Mouse (Mus musculus) embryonic facial prominence, embryonic 12.5 days (tissue): ENCODE data around the gene C530008M17Rik. TPM values are rescaled to one million over a fixed set of nuclear protein-coding genes. Genes with fewer than 3 reads are reported as not detected.
"Not testable (repeated sequence)": the region's sequence is repeated elsewhere in the genome, so short reads cannot be mapped to it uniquely, and the experiment has no call there.

Experiments
- ATAC-seq: fragments of 200-750 bp; cut with Nextera tagmentation; 2 replicates; pipeline ENCODE4 v1.8.0; 2017; ENCODE audit not compliant: insufficient number of reproducible peaks, insufficient read depth, low FRiP score, low TSS enrichment
- H3K27ac ChIP-seq: fragments of 300-500 bp; sonication (generic); 2 replicates; pipeline ENCODE4 v1.5.1; 2016; ENCODE audit warnings: mild to moderate bottlenecking
- H3K27me3 ChIP-seq: fragments of 300-500 bp; sonication (generic); 2 replicates; pipeline ENCODE4 v1.6.1; 2016; ENCODE audit warnings: mild to moderate bottlenecking, moderate library complexity
- H3K36me3 ChIP-seq: fragments of 300-500 bp; sonication (generic); 2 replicates; pipeline ENCODE4 v1.6.1; 2016; ENCODE audit warnings: mild to moderate bottlenecking
- H3K4me1 ChIP-seq: fragments of 300-500 bp; sonication (generic); 2 replicates; pipeline ENCODE4 v1.6.1; 2016
- H3K4me2 ChIP-seq: fragments of 300-500 bp; sonication (generic); replicated peaks from 2 replicates; pipeline ENCODE4 v1.6.1; 2016; ENCODE audit warnings: mild to moderate bottlenecking, moderate library complexity
- H3K4me3 ChIP-seq: fragments of 300-500 bp; sonication (generic); 2 replicates; pipeline ENCODE4 v1.5.1; 2016; ENCODE audit warnings: mild to moderate bottlenecking
- H3K9ac ChIP-seq: fragments of 300-500 bp; sonication (generic); 2 replicates; pipeline ENCODE4 v1.6.1; 2016; ENCODE audit warnings: mild to moderate bottlenecking, moderate library complexity
- H3K9me3 ChIP-seq: fragments of 300-500 bp; sonication (generic); 2 replicates; pipeline ENCODE4 v1.6.1; 2016; ENCODE audit warnings: mild to moderate bottlenecking, moderate library complexity
- WGBS: fragments of 180-500 bp; shearing (Covaris S2); methylation state at CpG from one replicate; pipeline ENCODE4 v1.1.7; 2016; 5-methylcytosine and 5-hydroxymethylcytosine counted together
- polyA plus RNA-seq: library from polyadenylated mRNA; unstranded; fragments of >200 nt; fragmentation: Nextera tagmentation; extraction: Ambion mirVana; gene quantifications from 2 replicates; pipeline ENCODE4 v1.2.1, GENCODE M21; 2016

Gene C530008M17Rik
- polyA plus RNA-seq, 1 experiment from 2014 or later: 28.0 TPM

GRCm38 (mm10) chr5:76884107-76884506 is 227.8 kb downstream of the C530008M17Rik start:
- H3K36me3 ChIP-seq: peaks cover 47% of the 10 kb centered on the region
- no peak overlapping the region for H3K4me2 ChIP-seq
- H3K9me3 ChIP-seq: no peaks in the 10 kb centered on the region
- no peak for ATAC-seq
- no peak overlapping the region for H3K9ac ChIP-seq
- WGBS: 91% methylated on average over 1 of the region's 1 CpGs
- no peaks in the 10 kb centered on the region for H3K27me3 ChIP-seq
- no peak overlapping the region for H3K27ac ChIP-seq
- H3K4me3 ChIP-seq: no peak overlapping the region
- no peaks in the 10 kb centered on the region for H3K4me1 ChIP-seq

- 85% methylated on average over 2 of the region's 2 CpGs for WGBS
- no peaks in the 10 kb centered on the region for H3K4me1 ChIP-seq
- no peaks in the 10 kb centered on the region for H3K27me3 ChIP-seq
- no peak overlapping the region for H3K9ac ChIP-seq
- no peak overlapping the region for H3K4me3 ChIP-seq
- ATAC-seq: no peak
- H3K9me3 ChIP-seq: no peaks in the 10 kb centered on the region
- no peak overlapping the region for H3K27ac ChIP-seq
- H3K4me2 ChIP-seq: no peak overlapping the region
- H3K36me3 ChIP-seq: peaks cover 49% of the 10 kb centered on the region
Observed at GRCm38 (mm10) chr5:76887011-76887410, 230.7 kb downstream of the C530008M17Rik start.

DNA sequence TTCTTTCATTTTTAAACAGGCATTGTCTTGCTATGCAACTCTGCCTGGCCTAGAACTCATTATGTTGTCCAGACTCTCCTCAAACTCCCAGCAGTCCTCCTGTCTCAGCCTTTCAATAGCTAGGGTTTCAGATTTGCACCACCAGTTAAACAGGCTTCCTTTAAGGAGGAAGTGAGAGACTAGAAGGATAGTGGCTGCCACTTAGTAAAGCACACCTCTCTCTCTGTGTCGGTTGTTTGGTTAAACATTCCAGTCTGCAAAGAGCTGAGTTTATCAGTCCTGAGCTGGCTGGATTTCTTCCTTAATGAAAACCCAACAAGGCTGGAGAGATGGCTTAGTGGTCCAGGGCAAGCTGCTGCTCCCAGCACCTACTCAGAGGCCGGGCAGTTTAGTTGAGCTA is 236.3 kb downstream of the C530008M17Rik start:
- WGBS: 79% methylated on average over 2 of the region's 2 CpGs
- no peaks in the 10 kb centered on the region for H3K27me3 ChIP-seq
- ATAC-seq: no peak
- peaks cover 27% of the 10 kb centered on the region for H3K36me3 ChIP-seq
- no peaks in the 10 kb centered on the region for H3K4me1 ChIP-seq
- no peak overlapping the region for H3K4me2 ChIP-seq
- no peak overlapping the region for H3K9ac ChIP-seq
- no peaks in the 10 kb centered on the region for H3K9me3 ChIP-seq
- H3K4me3 ChIP-seq: no peak overlapping the region
- no peak overlapping the region for H3K27ac ChIP-seq

GRCm38 (mm10) chr5:76893084-76893483 is 236.8 kb downstream of the C530008M17Rik start:
- Histone ChIP-seq H3K4me1 (no peaks in the 10 kb centered on the region), H3K4me3 (no peak overlapping the region), H3K9ac (no peak overlapping the region), H3K36me3 (peaks cover 25% of the 10 kb centered on the region), H3K27me3 (no peaks in the 10 kb centered on the region), H3K27ac (no peak overlapping the region), H3K9me3 (no peaks in the 10 kb centered on the region), H3K4me2 (no peak overlapping the region)
- ATAC-seq: no peak
- WGBS: 87% methylated on average over 2 of the region's 2 CpGs

DNA sequence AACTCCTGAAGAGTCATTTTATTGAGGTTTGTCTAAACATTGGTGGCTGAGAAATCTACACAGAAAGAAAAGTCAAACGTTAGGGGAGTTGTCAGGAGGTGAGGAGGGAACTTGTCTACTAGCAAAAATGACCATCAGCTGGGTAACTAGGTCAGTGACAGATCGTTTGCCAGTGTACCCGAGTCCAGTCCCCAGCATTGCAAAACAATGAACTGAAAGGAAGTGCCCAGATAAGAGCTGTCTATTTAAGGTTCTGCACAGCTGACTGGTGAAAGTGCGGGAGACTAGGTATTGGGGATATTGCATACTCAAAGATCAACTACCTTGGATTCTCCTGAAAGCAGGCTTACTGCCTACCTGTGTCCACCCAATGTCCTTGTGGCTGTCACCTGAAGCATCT is 245.8 kb downstream of the C530008M17Rik start:
- no peaks in the 10 kb centered on the region for H3K27me3 ChIP-seq
- WGBS: 84% methylated on average over 4 of the region's 4 CpGs
- no peaks in the 10 kb centered on the region for H3K9me3 ChIP-seq
- H3K27ac ChIP-seq: no peak overlapping the region
- H3K4me3 ChIP-seq: no peak overlapping the region
- H3K9ac ChIP-seq: no peak overlapping the region
- H3K4me1 ChIP-seq: peaks cover 5% of the 10 kb centered on the region; the same call in 1 of the 2 replicates
- H3K36me3 ChIP-seq: peaks cover 4% of the 10 kb centered on the region; the same call in 1 of the 2 replicates
- ATAC-seq: no peak
- no peak overlapping the region for H3K4me2 ChIP-seq

- Histone ChIP-seq H3K36me3 (0 out of 2 replicates have a peak, but pooled peaks cover under 1% of the 10 kb centered on the region), H3K4me2 (peak overlapping the region; percentile 72), H3K4me3 (peak overlapping the region; percentile 66), H3K27me3 (no peaks in the 10 kb centered on the region), H3K27ac (peak overlapping the region; percentile 86), H3K9me3 (no peaks in the 10 kb centered on the region), H3K9ac (peak overlapping the region; percentile 74), H3K4me1 (peaks cover 5% of the 10 kb centered on the region; the same call in 1 of the 2 replicates)
- 2% methylated on average over 19 of the region's 19 CpGs for WGBS
- ATAC-seq: peak; percentile 44
Observed at GRCm38 (mm10) chr5:76904713-76905404, 248.5 kb downstream of the C530008M17Rik start.

- whole genome bisulfite sequencing: under 1% methylated on average over 47 of the region's 47 CpGs
Observed at GRCm38 (mm10) chr5:76905405-76906154, 249.3 kb downstream of the C530008M17Rik start, which contains the start of gene Aasdh. TSS of gene Aasdh (minus strand) at chr5:76905514.

DNA sequence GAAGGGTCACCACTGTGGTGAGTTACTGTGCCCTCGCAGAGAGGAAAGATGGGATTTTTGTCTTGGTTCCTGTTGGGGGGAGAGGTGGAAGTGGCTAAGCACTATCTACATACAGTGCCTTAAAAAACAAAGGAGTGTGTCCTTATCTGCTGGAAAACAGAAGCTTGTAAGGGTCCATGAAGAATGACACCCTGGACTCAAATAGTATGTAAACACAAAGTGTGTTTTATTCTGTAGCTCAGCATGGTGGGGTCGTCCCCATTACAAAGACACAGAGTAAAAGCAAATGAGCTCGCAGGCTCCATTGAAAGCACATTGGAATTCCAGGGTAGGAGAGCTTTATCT is 249.8 kb downstream of the C530008M17Rik start:
- Histone ChIP-seq H3K4me1 (peaks cover 5% of the 10 kb centered on the region; the same call in 1 of the 2 replicates), H3K27ac (peak overlapping the region; percentile 86; the same call in 1 of the 2 replicates), H3K9ac (peak overlapping the region; percentile 74), H3K4me2 (peak overlapping the region; percentile 72), H3K27me3 (no peaks in the 10 kb centered on the region), H3K36me3 (no peaks in the 10 kb centered on the region), H3K9me3 (no peaks in the 10 kb centered on the region), H3K4me3 (peak overlapping the region; percentile 66)
- 35% methylated on average over 3 of the region's 3 CpGs for WGBS
- ATAC-seq: no peak

More at GRCm38 (mm10) chr5:76905405-76906154, 249.3 kb downstream of the C530008M17Rik start, which contains the start of gene Aasdh:
- H3K4me3 ChIP-seq: peak within 1 kb of the TSS; percentile 66
- no peaks in the 10 kb centered on the region for H3K27me3 ChIP-seq
- ATAC-seq: peak; percentile 95
- peak within 1 kb of the TSS; percentile 86 for H3K27ac ChIP-seq
- H3K4me2 ChIP-seq: peak within 1 kb of the TSS; percentile 72
- peaks cover 5% of the 10 kb centered on the region; the same call in 1 of the 2 replicates for H3K4me1 ChIP-seq
- H3K9ac ChIP-seq: peak within 1 kb of the TSS; percentile 74
- no peaks in the 10 kb centered on the region for H3K36me3 ChIP-seq
- H3K9me3 ChIP-seq: no peaks in the 10 kb centered on the region

DNA sequence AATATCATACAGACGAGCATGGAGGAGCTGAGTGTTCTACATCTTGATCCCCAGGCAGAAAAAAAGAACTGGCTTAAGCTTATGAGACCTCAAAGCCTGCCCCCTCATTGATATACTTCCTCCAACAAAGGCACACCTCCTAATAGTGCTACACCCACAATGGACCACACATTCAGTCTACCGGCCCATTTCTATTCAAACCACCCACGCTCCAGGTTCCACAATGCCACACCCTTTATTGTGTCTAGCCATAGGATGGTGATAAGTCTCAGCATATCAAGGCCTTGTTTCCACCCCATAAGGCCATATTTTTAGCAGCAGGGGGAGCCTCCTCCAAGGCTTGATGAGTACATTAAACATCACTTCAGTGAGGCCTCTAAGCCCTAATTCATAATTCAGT is 254.5 kb downstream of the C530008M17Rik start:
- 79% methylated on average over 3 of the region's 3 CpGs for WGBS
- no peaks in the 10 kb centered on the region for H3K9me3 ChIP-seq
- H3K4me2 ChIP-seq: no peak overlapping the region
- H3K4me3 ChIP-seq: no peak overlapping the region
- no peaks in the 10 kb centered on the region for H3K27me3 ChIP-seq
- H3K9ac ChIP-seq: no peak overlapping the region
- peaks cover 5% of the 10 kb centered on the region; the same call in 1 of the 2 replicates for H3K4me1 ChIP-seq
- peaks cover 13% of the 10 kb centered on the region for H3K36me3 ChIP-seq
- H3K27ac ChIP-seq: no peak overlapping the region
- ATAC-seq: no peak

GRCm38 (mm10) chr5:76912522-76912921 is 256.2 kb downstream of the C530008M17Rik start:
- not testable (repeated sequence) for H3K9ac ChIP-seq, H3K4me2 ChIP-seq, H3K27me3 ChIP-seq, H3K4me1 ChIP-seq, H3K27ac ChIP-seq, H3K4me3 ChIP-seq, ATAC-seq, H3K9me3 ChIP-seq
- peaks cover 14% of the 10 kb centered on the region for H3K36me3 ChIP-seq
- WGBS: 91% methylated on average over 5 of the region's 5 CpGs

GRCm38 (mm10) chr5:76922833-76923232 is 266.5 kb downstream of the C530008M17Rik start:
- Histone ChIP-seq H3K27ac (no peak overlapping the region), H3K36me3 (peaks cover 63% of the 10 kb centered on the region)

More at GRCm38 (mm10) chr5:76922833-76923232, 266.5 kb downstream of the C530008M17Rik start:
- Histone ChIP-seq H3K4me2 (no peak overlapping the region), H3K4me1 (peaks cover 8% of the 10 kb centered on the region), H3K9me3 (no peaks in the 10 kb centered on the region), H3K27me3 (no peaks in the 10 kb centered on the region), H3K4me3 (no peak overlapping the region), H3K9ac (no peak overlapping the region)
- no peak for ATAC-seq
- 90% methylated on average over 4 of the region's 4 CpGs for WGBS
